Mouse (Mus musculus): Measurements from ENCODE around the gene E330014E10Rik. TPM values are rescaled to one million over a fixed set of nuclear protein-coding genes. Genes with fewer than 3 reads are reported as not detected.
"Not testable (repeated sequence)": the region's sequence is repeated elsewhere in the genome, so short reads cannot be mapped to it uniquely, and the experiment has no call there.

Gene E330014E10Rik
- polyA plus RNA-seq (2016; fragmentation: Nextera tagmentation; extraction: Ambion mirVana) = not detected in 2 replicates

GRCm38 (mm10) chr5:95775690-95776089 is at the start of gene E330014E10Rik:
Gene E330014E10Rik, plus strand, starts transcription at chr5:95775990.
- WGBS = no CpG with 5 or more reads among the region's 2 CpGs
- H3K4me1 ChIP-seq; H3K4me3 ChIP-seq; H3K36me3 ChIP-seq; H3K9me3 ChIP-seq; H3K27ac ChIP-seq; DNase-seq (ENCODE audit: low spot score); H3K27me3 ChIP-seq (ENCODE audit: insufficient read depth, poor library complexity, severe bottlenecking): not testable (repeated sequence)

- no CpG with 5 or more reads among the region's 1 CpGs for WGBS
- H3K4me1 ChIP-seq; H3K27ac ChIP-seq; H3K4me3 ChIP-seq; H3K9me3 ChIP-seq; H3K36me3 ChIP-seq; DNase-seq (ENCODE audit: low spot score); H3K27me3 ChIP-seq (ENCODE audit: insufficient read depth, poor library complexity, severe bottlenecking): not testable (repeated sequence)
Observed at GRCm38 (mm10) chr5:95736073-95736472, 39.7 kb upstream of the E330014E10Rik start, which contains the start of gene Gm7978. Gene Gm7978, minus strand, starts transcription at chr5:95736173.

DNA sequence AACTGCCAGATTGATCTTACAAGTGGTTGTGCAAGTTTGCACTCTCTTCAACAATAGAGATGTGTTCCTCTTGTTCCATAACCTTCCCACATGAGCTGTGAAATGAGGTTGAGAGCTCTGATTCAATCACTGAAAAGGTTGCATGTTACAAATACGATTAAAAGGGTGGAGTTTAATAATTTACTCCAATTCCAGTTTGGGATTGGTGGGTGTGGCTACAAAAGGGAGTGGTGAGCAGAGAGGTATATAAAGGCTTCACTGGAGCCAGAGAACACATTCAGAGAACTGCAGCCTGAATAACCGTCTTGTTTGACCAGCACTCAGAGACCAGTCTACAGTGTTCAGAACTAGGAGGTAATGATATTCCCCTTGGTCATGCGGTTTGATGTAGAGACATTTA is 34.1 kb upstream of the E330014E10Rik start, which contains the start of gene Gm7982:
Gene Gm7982, plus strand, starts transcription at position 301 of the 400 bp plus-strand sequence.
- no CpG with 5 or more reads among the region's 3 CpGs for WGBS
- DNase-seq (ENCODE audit: low spot score); H3K4me1 ChIP-seq; H3K27ac ChIP-seq; H3K4me3 ChIP-seq; H3K27me3 ChIP-seq (ENCODE audit: insufficient read depth, poor library complexity, severe bottlenecking); H3K9me3 ChIP-seq; H3K36me3 ChIP-seq: not testable (repeated sequence)

- not testable (repeated sequence) for H3K27ac ChIP-seq; H3K4me3 ChIP-seq; H3K27me3 ChIP-seq (ENCODE audit: insufficient read depth, poor library complexity, severe bottlenecking); H3K36me3 ChIP-seq; H3K9me3 ChIP-seq; DNase-seq (ENCODE audit: low spot score); H3K4me1 ChIP-seq
- 50% methylated on average over 2 of the region's 2 CpGs for WGBS
Observed at GRCm38 (mm10) chr5:95810841-95811240, 35.1 kb downstream of the E330014E10Rik start.

GRCm38 (mm10) chr5:95836580-95836979 is 60.8 kb downstream of the E330014E10Rik start:
- H3K4me3 ChIP-seq = no peak overlapping the region
- no peaks in the 10 kb centered on the region for H3K9me3 ChIP-seq
- H3K36me3 ChIP-seq = no peaks in the 10 kb centered on the region
- no peak for DNase-seq (ENCODE audit: low spot score)
- no peaks in the 10 kb centered on the region for H3K27me3 ChIP-seq (ENCODE audit: insufficient read depth, poor library complexity, severe bottlenecking)
- no peak overlapping the region for H3K27ac ChIP-seq
- H3K4me1 ChIP-seq = no peaks in the 10 kb centered on the region
- 67% methylated on average over 4 of the region's 4 CpGs for WGBS

DNA sequence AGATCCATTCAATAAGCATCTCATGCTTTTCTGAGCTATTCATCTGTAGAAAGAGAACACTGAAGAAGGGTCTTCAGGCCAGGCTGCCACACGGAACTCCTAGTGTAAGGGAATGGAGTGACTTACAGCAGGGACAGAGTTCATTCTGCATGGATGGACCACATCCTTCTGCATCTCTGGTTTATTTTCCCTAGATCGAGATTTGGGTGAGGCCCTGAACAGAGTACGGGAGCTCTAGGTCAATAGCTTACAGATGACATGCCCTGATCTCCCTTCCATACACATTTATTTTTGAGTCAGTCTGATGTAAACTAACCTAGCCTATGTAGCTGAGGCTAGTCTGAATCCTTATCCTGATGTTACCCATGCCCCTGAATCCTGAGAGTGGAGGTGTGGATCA is 78.2 kb downstream of the E330014E10Rik start:
- Histone ChIP-seq H3K4me3 (no peak overlapping the region), H3K27ac (no peak overlapping the region)
- WGBS = 77% methylated on average over 3 of the region's 3 CpGs

More for the DNA sequence above, 78.2 kb downstream of the E330014E10Rik start:
- no peaks in the 10 kb centered on the region for H3K9me3 ChIP-seq
- no peaks in the 10 kb centered on the region for H3K27me3 ChIP-seq (ENCODE audit: insufficient read depth, poor library complexity, severe bottlenecking)
- no peak for DNase-seq (ENCODE audit: low spot score)
- H3K36me3 ChIP-seq = no peaks in the 10 kb centered on the region
- no peaks in the 10 kb centered on the region for H3K4me1 ChIP-seq

Other genes starting within 250 kb of the E330014E10Rik start
- gene Gm7971, start 181.1 kb upstream of the E330014E10Rik start, polyA plus RNA-seq (2016; fragmentation: Nextera tagmentation; extraction: Ambion mirVana) = not detected in 2 replicates
- gene Gm7978, start 39.8 kb upstream of the E330014E10Rik start, polyA plus RNA-seq (2016; fragmentation: Nextera tagmentation; extraction: Ambion mirVana) = not detected in 2 replicates
- gene Gm7982, start 34.0 kb upstream of the E330014E10Rik start, polyA plus RNA-seq (2016; fragmentation: Nextera tagmentation; extraction: Ambion mirVana) = not detected in 2 replicates
- gene Cxcl13, start 181.0 kb downstream of the E330014E10Rik start, polyA plus RNA-seq (2016; fragmentation: Nextera tagmentation; extraction: Ambion mirVana) = 0.70 and 6.5 TPM in 2 replicates